Mouse (Mus musculus) retina, postnatal 1 day (tissue): ENCODE results near the gene Plscr4.

Source experiments
- DNase-seq: peaks from one replicate; pipeline ENCODE4 v3.0.0-alpha.2; 2012

The Plscr4 gene

GRCm38 (mm10) chr9:92457261-92458058 is at the start of gene Plscr4:
Plscr4 (plus strand) TSS chr9:92457373.
- peak; percentile 82 for DNase-seq

GRCm38 (mm10) chr9:92410225-92410624 is 46.9 kb upstream of the Plscr4 start:
- DNase-seq = no peak

GRCm38 (mm10) chr9:92412045-92412444 is 45.1 kb upstream of the Plscr4 start:
- no peak for DNase-seq

- no peak for DNase-seq
Measured at GRCm38 (mm10) chr9:92413684-92414083, 43.5 kb upstream of the Plscr4 start.

- DNase-seq = no peak
Measured at GRCm38 (mm10) chr9:92437781-92438180, 19.4 kb upstream of the Plscr4 start.

- no peak for DNase-seq
Measured at GRCm38 (mm10) chr9:92441468-92441867, 15.7 kb upstream of the Plscr4 start.

- no peak for DNase-seq
Measured at GRCm38 (mm10) chr9:92444536-92444935, 12.6 kb upstream of the Plscr4 start.

- DNase-seq = peak; percentile 2
Measured at GRCm38 (mm10) chr9:92456605-92457004, 568 bp upstream of the Plscr4 start.

GRCm38 (mm10) chr9:92458059-92458402 is 858 bp downstream of the Plscr4 start:
- DNase-seq = no peak

- peak; percentile 43 for DNase-seq
Measured at GRCm38 (mm10) chr9:92458418-92458817, 1.2 kb downstream of the Plscr4 start.

GRCm38 (mm10) chr9:92467724-92468123 is 10.6 kb downstream of the Plscr4 start:
- DNase-seq = no peak

- no peak for DNase-seq
Measured at GRCm38 (mm10) chr9:92472256-92472855, 15.2 kb downstream of the Plscr4 start.

- DNase-seq = no peak
Measured at GRCm38 (mm10) chr9:92473178-92473577, 16.0 kb downstream of the Plscr4 start.

- no peak for DNase-seq
Measured at GRCm38 (mm10) chr9:92474244-92474643, 17.1 kb downstream of the Plscr4 start.

- DNase-seq = no peak
Measured at GRCm38 (mm10) chr9:92481663-92482062, 24.5 kb downstream of the Plscr4 start.

- no peak for DNase-seq
Measured at GRCm38 (mm10) chr9:92482551-92482950, 25.4 kb downstream of the Plscr4 start.

GRCm38 (mm10) chr9:92484710-92485267 is 27.6 kb downstream of the Plscr4 start:
- no peak for DNase-seq

- DNase-seq = no peak
Measured at GRCm38 (mm10) chr9:92489857-92490256, 32.7 kb downstream of the Plscr4 start.

GRCm38 (mm10) chr9:92490319-92490718 is 33.1 kb downstream of the Plscr4 start:
- no peak for DNase-seq

- no peak for DNase-seq
Measured at GRCm38 (mm10) chr9:92491274-92491673, 34.1 kb downstream of the Plscr4 start.

- DNase-seq = peak; percentile 85
Measured at GRCm38 (mm10) chr9:92499710-92500410, 42.7 kb downstream of the Plscr4 start.

- DNase-seq = no peak
Measured at GRCm38 (mm10) chr9:92504256-92504655, 47.1 kb downstream of the Plscr4 start.

GRCm38 (mm10) chr9:92504889-92505288 is 47.7 kb downstream of the Plscr4 start:
- no peak for DNase-seq

GRCm38 (mm10) chr9:92511696-92512095 is 54.5 kb downstream of the Plscr4 start:
- no peak for DNase-seq
